Mouse (Mus musculus) midbrain, embryonic 10.5 days (tissue): ENCODE measurements around the gene Abl2. TPM values are rescaled to one million over a fixed set of nuclear protein-coding genes. Genes with fewer than 3 reads are reported as not detected.
"Not testable (repeated sequence)": the region's sequence is repeated elsewhere in the genome, so short reads cannot be mapped to it uniquely, and the experiment has no call there.

Source experiments
- DNase-seq: peaks from one replicate; pipeline ENCODE4 v3.0.0-alpha.2; 2017; ENCODE audit warnings: low spot score
- H3K27ac ChIP-seq: fragments of 300-500 bp; sonication (generic); replicated peaks from 2 replicates; pipeline ENCODE4 v1.5.1; 2016; ENCODE audit warnings: mild to moderate bottlenecking
- H3K27me3 ChIP-seq: fragments of 300-500 bp; sonication (generic); 2 replicates; pipeline ENCODE4 v1.6.1; 2016; ENCODE audit warnings: low read depth, mild to moderate bottlenecking; ENCODE audit not compliant: poor library complexity, severe bottlenecking
- H3K36me3 ChIP-seq: fragments of 300-500 bp; sonication (generic); 2 replicates; pipeline ENCODE4 v1.6.1; 2016; ENCODE audit warnings: mild to moderate bottlenecking, moderate library complexity
- H3K4me1 ChIP-seq: fragments of 300-500 bp; sonication (generic); 2 replicates; pipeline ENCODE4 v1.6.1; 2016
- H3K4me3 ChIP-seq: fragments of 300-500 bp; sonication (generic); 2 replicates; pipeline ENCODE4 v1.5.1; 2016; ENCODE audit warnings: mild to moderate bottlenecking, moderate library complexity
- H3K9me3 ChIP-seq: fragments of 300-500 bp; sonication (generic); replicated peaks from 2 replicates; pipeline ENCODE4 v1.6.1; 2016; ENCODE audit warnings: mild to moderate bottlenecking
- WGBS: fragments of 180-500 bp; shearing (Covaris S2); methylation state at CpG from one replicate; pipeline ENCODE4 v1.1.7; 2016; 5-methylcytosine and 5-hydroxymethylcytosine counted together
- polyA plus RNA-seq: library from polyadenylated mRNA; unstranded; fragments of >200 nt; fragmentation: Nextera tagmentation; extraction: Ambion mirVana; gene quantifications from 2 replicates; pipeline ENCODE4 v1.2.1, GENCODE M21; 2016

Abl2 gene
- polyA plus RNA-seq, 1 experiment from 2014 or later: 5.3 TPM

DNA sequence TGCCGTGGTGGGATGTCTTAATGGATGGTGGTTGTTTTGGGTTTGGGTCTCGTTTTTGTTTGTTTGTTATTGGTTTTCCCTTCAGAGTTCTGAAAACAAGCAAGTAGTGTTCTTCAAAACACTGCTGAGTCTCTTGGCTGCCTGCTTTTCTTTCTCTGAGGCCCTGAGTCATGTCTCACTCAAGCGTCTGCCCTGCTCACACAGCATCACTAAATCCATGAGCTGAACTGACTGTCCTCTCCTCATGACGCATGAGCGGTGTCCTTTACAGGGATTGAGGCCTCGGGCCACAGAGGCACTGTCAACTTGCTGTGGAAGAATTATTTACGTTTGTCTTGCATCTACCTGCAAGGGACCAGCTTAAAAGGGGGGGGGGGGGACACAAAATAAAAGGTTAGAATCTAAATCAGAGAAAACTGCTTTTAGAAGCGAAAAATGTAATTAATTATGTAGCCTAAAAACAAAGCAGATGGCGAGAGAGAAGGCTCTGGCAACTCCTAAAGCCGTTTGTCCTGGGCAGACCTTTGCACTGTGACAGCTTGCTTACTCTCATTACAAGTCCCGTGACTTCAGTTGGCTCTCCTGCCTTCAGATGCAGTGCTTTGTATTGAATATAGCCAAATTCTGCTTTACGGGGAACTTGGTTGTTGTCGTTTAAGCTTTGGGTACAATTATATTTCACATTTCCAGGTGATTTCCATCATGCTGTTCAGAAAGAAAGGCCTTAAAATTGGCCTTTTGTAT is 86.4 kb downstream of the Abl2 start:
- DNase-seq: no peak
- H3K4me1 ChIP-seq: peaks cover 20% of the 10 kb centered on the region
- no peak overlapping the region for H3K4me3 ChIP-seq
- 75% methylated on average over 13 of the region's 13 CpGs for WGBS
- H3K27me3 ChIP-seq: no peaks in the 10 kb centered on the region
- H3K36me3 ChIP-seq: peaks cover 48% of the 10 kb centered on the region
- H3K27ac ChIP-seq: no peak overlapping the region
- no peaks in the 10 kb centered on the region for H3K9me3 ChIP-seq

DNA sequence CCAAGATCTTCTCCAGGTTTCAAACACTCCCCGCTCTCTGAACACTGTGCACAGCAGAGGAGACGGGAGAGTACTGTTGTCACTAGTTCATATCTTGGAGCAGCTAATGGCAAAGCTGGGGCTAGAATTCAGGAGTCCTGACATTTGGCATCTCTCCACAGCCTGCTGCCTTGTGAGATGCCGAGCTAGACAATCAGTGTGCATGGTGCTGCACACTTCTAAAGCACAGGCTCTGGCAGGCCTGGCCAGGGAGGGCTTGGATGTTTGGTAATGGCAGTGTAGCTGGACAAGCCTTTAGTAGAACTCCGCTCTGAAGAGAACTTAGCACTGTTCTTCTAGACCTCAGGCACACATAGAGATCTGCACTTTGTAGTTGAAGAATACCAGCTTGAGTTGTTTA is 87.4 kb downstream of the Abl2 start:
- WGBS: 91% methylated on average over 4 of the region's 4 CpGs
- Histone ChIP-seq H3K36me3 (peaks cover 38% of the 10 kb centered on the region), H3K27me3 (no peaks in the 10 kb centered on the region), H3K9me3 (no peaks in the 10 kb centered on the region), H3K4me1 (peaks cover 20% of the 10 kb centered on the region), H3K4me3 (no peak overlapping the region), H3K27ac (no peak overlapping the region)
- no peak for DNase-seq

DNA sequence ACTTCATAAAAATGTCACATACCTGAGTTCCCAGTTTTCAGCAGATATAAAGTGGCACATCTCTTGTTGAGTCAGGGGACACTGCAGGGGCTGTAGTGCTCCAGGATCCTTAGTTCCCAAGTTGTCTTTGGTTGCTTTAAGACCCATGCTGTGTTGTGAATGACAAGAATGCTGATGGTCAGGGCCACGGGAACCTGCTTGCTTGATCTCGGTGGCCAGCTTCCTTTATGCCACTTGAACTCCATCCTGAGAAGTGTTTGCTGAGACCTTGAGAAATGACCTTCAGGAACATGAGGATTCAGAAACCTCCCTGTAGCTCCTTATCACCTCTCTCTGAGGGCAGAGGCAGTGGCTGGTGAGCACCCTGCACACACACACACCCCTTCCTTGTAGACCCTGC is 90.1 kb downstream of the Abl2 start:
- Histone ChIP-seq H3K36me3 (peaks cover 13% of the 10 kb centered on the region), H3K4me1 (peaks cover 13% of the 10 kb centered on the region), H3K9me3 (no peaks in the 10 kb centered on the region), H3K4me3 (no peak overlapping the region), H3K27me3 (no peaks in the 10 kb centered on the region), H3K27ac (no peak overlapping the region)
- 39% methylated on average over 2 of the region's 2 CpGs for WGBS
- DNase-seq: no peak

DNA sequence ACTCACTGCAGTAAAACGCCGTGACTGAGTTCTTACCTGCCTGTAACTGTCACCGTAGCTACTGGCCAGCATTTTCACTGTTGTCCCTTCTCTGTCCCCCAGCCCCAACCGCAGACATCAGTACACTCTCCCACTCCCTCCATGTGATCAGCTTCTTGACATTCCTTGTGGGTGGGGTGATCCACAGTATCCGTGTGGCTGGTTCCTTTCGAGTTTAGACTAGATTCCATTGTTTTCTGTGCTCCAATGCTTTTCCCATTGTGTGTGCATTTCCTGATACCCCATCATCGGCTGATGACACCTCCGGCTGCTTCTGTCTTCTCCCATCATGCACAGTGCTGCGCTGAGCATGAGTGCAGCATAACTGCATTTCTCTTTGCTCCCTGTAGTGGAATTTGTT is 92.0 kb downstream of the Abl2 start:
- DNase-seq: no peak
- Histone ChIP-seq H3K27ac (no peak overlapping the region), H3K4me3 (no peak overlapping the region), H3K9me3 (no peaks in the 10 kb centered on the region), H3K4me1 (no peaks in the 10 kb centered on the region), H3K27me3 (no peaks in the 10 kb centered on the region), H3K36me3 (peaks cover 10% of the 10 kb centered on the region)
- WGBS: 86% methylated on average over 9 of the region's 9 CpGs

DNA sequence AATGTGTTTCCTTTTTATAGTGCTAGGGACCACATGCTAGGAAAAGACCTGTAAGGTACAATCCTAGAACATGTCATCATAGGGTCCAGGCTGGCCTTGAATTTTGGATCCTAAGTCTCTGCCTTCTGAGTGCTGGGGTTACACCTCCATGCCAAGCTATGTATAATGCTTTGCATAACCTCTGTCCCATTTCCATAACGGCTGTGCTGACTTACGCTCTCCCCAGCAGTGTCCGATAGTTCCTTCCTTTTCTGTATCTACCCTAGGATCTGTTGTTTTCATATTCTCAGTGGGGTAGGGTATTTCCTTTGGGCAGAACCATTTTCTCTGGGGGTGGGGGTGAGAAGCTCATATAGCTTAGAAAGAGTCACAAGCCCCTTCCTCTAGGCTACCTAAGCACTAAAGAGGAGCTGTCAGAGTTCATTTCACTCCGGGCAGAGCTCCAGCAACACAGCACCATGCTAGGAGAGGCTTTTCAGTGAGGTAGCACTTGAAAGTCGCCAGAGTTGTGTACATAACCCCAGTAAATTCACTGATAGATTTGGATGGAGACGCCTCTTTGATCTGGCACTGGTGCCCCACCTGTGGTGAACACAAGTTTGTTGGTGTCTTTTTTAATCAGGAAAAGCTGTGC is 93.7 kb downstream of the Abl2 start:
- 72% methylated on average over 6 of the region's 6 CpGs for WGBS
- H3K4me1 ChIP-seq: no peaks in the 10 kb centered on the region
- no peak overlapping the region for H3K27ac ChIP-seq
- H3K9me3 ChIP-seq: no peaks in the 10 kb centered on the region
- H3K4me3 ChIP-seq: no peak overlapping the region
- DNase-seq: no peak
- H3K36me3 ChIP-seq: peaks cover 15% of the 10 kb centered on the region
- no peaks in the 10 kb centered on the region for H3K27me3 ChIP-seq

DNA sequence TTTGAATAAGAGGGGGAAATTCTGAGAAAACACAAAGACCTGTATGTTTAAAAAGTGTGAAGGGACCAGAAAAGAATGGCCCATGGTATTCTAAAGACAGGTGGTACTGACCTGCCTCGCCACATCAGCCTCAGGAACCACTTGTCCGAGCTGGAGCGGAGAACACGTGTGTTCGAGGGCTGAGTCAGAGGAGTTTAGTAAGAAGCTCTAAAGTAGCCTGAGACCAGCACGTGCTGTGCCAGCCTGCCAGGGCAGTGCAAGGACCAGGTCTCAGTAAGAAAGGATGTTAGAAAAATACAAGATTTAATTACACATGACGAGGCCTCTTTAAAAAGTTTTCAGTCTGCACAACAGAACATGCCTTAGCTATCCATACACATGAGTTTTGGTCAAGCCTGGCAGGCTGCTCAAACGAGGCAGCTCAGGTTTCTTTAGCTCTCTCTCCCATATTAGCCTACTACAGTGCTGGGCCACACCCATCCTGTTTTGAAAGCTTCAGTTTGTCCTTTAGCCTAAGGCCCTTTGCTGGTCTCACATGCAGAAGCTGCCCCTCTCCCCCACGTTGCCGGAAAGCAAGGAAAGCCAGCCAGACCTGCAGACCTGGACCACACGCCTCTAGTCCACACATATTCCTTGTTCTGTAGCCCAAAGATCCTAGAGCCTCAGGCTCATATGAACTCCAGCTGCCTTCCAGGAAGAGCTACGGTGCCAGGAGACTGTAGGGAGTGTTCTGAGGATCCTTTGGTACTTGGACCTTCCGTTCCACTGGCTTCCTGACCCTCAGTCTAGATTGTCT is 96.3 kb downstream of the Abl2 start:
- no peak for DNase-seq
- Histone ChIP-seq H3K27ac (no peak overlapping the region), H3K27me3 (no peaks in the 10 kb centered on the region), H3K9me3 (no peaks in the 10 kb centered on the region), H3K4me1 (no peaks in the 10 kb centered on the region), H3K4me3 (no peak overlapping the region), H3K36me3 (0 out of 2 replicates have a peak, but pooled peaks cover 6% of the 10 kb centered on the region)
- 83% methylated on average over 13 of the region's 13 CpGs for WGBS

DNA sequence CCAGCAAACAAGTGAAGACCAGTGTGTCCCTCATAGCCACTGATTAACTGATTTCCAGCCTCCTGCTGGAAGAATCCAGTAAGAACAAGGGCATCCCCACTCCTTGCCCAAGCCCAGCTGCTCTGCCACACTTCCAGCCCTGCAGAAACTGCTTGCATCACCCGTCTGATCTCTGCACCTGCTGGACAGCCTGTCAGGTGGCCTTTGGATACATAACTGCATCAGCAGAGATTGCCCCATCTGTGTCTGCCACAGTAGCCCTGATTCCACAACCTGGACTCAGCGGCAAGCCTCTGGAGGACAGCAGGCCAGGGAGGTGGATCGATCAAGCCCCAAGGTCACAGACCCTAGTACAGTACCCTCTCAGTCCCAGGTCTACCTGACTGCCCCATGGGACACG is 98.9 kb downstream of the Abl2 start:
- DNase-seq: no peak
- H3K4me1 ChIP-seq: no peaks in the 10 kb centered on the region
- H3K27me3 ChIP-seq: no peaks in the 10 kb centered on the region
- H3K36me3 ChIP-seq: peaks cover 13% of the 10 kb centered on the region; the same call in 1 of the 2 replicates
- WGBS: 87% methylated on average over 4 of the region's 4 CpGs
- H3K9me3 ChIP-seq: no peaks in the 10 kb centered on the region
- no peak overlapping the region for H3K27ac ChIP-seq
- no peak overlapping the region for H3K4me3 ChIP-seq

DNA sequence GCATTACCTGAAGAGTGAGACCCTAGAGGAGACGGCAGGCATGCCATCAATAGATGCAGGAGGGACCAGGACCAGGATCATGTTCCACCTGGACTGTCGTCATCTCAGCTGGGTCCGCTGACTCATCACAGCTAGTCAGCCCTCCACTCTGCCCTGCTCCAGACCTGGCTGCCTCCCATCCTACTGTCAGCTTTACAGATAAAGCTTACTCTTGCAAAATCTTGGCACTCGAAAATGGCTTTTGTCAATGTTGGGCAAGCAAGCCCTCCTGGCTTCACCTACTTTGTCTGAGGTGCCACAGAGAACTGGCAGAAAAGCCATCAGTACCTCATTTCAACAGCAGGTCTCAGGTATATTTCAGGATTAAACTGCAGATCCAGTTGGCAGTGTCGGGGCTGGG is 100.1 kb downstream of the Abl2 start:
- H3K36me3 ChIP-seq: peaks cover 13% of the 10 kb centered on the region; the same call in 1 of the 2 replicates
- H3K27ac ChIP-seq: no peak overlapping the region
- no peak for DNase-seq
- H3K4me1 ChIP-seq: no peaks in the 10 kb centered on the region
- 85% methylated on average over 5 of the region's 5 CpGs for WGBS
- H3K9me3 ChIP-seq: no peaks in the 10 kb centered on the region
- H3K27me3 ChIP-seq: no peaks in the 10 kb centered on the region
- H3K4me3 ChIP-seq: no peak overlapping the region

DNA sequence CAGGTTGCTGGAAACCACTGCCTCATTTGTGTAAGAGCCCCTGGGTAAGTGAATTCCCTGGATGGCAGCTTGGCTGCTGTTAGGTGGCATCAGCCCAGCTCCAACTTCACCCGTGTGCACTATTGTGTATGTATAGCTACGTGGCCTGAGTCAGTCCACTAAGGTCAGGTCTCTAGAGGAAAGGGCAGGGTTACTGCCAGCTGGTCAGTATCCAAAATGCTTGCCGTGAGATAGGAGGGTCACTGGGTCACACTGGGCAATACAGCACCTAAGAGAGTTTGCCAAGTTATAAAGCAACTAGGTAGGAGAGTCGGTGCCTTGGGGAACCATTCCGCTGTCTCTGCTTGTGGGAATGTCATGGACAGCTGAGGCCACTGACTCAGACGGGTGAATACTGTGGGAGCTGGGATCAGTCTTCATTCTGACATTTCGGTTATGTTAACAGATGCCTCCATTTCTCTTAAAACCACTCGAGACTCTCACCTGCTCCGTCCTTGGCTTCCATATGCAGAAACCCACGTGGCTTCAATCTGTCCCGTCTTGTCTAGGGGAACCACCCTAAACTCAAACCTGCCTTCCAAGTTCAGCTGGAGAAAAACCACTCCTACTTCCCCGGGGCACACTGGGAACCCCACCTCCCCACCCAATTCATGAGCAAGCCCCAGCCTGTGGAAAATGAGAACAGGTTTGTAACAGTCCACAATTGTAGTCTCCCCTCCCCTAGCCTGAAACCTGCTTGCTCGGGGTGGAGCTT is 101.5 kb downstream of the Abl2 start:
- no peak overlapping the region for H3K27ac ChIP-seq
- 87% methylated on average over 13 of the region's 13 CpGs for whole genome bisulfite sequencing
- no peaks in the 10 kb centered on the region for H3K4me1 ChIP-seq
- H3K36me3 ChIP-seq: peaks cover 13% of the 10 kb centered on the region; the same call in 1 of the 2 replicates
- H3K4me3 ChIP-seq: no peak overlapping the region
- H3K9me3 ChIP-seq: no peaks in the 10 kb centered on the region
- no peaks in the 10 kb centered on the region for H3K27me3 ChIP-seq
- DNase-seq: no peak

DNA sequence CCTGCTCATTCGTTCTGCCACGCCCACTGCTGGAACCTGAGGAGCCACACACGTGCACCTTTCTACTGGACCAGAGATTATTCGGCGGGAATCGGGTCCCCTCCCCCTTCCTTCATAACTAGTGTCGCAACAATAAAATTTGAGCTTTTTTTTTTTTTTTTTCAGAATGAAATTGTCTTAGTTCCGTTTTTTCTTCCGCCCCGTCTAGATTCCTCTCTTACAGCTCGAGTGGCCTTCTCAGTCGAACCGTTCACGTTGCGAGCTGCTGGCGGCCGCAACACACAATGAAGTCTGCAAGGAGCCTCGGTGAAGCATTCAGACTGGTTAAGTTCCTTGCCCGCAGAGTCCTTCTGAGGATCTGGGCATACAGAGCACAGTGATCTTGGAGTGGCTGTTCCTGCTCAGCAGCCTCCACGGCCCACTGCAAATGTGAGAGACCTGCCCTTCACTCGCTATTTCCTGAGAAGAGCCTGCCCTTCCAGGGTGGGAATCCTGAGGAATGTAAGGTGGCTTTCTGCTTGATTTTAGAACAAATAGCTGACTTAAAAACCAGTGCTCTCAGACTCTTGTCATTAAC is 102.2 kb downstream of the Abl2 start:
- peaks cover 11% of the 10 kb centered on the region; the same call in 1 of the 2 replicates for H3K36me3 ChIP-seq
- H3K4me3 ChIP-seq, H3K9me3 ChIP-seq, H3K4me1 ChIP-seq, H3K27me3 ChIP-seq, DNase-seq, H3K27ac ChIP-seq: not testable (repeated sequence)
- WGBS: 76% methylated on average over 21 of the region's 21 CpGs

DNA sequence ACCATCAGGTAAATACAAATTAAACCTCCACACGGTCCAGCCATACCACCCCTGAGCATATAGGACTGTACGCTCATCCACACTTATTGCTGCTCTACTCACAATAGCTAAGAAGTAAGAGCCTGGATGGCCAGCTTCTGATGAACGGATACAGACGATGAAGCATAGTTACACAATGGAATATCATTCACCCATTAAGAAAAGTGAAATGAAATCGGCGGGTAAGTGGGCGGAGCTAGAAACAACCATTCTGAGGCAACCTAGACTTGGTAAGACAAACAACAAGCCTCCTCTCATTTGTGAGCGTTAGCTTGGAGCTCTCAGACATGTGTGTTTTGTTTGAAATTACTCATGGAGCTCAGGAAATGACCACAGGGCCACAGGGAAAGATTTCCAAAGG is 107.2 kb downstream of the Abl2 start:
- Histone ChIP-seq H3K27ac (no peak overlapping the region), H3K27me3 (peaks cover 17% of the 10 kb centered on the region; the same call in 1 of the 2 replicates), H3K9me3 (no peaks in the 10 kb centered on the region), H3K4me3 (no peak overlapping the region), H3K4me1 (peaks cover 19% of the 10 kb centered on the region), H3K36me3 (peaks cover 6% of the 10 kb centered on the region; the same call in 1 of the 2 replicates)
- WGBS: 95% methylated on average over 8 of the region's 8 CpGs
- DNase-seq: no peak
